Mouse (Mus musculus): ENCODE data around the gene Crx.

Crx gene

DNA sequence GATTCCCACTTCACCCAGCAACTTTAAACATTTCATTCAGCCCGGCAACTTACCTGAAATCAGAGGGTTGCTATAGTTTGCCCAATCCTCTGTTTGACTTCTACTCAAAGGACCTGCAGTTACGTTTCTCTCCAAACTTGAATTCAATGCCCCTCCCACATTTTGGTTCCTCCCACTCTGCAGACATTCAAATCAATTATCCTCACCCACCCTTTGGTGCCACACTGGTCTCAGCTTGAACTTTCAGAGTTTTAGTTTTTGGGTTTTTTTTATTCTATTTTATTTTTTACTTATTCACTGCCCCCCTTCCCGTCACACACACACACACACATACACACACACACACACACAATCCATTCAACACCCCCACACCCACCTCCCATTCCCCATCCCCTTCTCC lies 40.2 kb downstream of the Crx start, which contains the start of gene Obox6:
Gene Obox6 (minus strand): TSS at position 101 of the 400 bp plus-strand sequence.
- DNase-seq = no peak
